Mouse (Mus musculus): ENCODE measurements around the gene Thbs3.

Thbs3 gene

GRCm38 (mm10) chr3:89214681-89215411 lies at the start of gene Thbs3:
Gene Thbs3 (plus strand): TSS chr3:89215180.
- DNase-seq (ENCODE audit: low spot score), result no peak

DNA sequence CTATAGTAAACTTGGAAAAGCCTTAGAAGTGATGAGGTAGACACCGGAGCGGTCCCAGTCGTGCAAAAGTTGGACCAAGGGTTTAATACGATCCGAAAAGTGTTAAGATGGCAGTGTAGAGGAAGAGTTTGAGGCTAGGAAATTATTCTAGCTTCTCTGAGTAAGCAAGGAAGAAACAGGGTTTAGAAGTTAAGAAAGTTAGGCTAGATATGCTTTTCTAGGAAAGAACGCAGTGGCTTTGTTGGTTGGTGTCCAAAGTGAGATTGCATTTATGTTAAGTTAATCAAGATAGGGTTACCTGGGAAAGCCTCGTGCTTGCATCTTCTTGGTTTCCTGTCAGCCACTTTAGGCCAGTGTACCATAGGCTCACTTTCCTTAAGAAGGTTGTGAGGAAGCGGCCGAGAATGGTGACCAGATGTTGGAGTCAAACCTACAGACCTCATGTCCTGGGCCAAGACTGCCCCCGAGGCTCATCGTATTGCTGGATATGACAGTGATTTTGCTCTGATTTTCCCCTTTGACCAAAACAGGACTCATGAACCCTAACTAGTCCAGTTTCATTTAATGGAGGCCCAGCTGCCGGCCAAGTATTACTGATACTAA lies 49.6 kb upstream of the Thbs3 start:
- no peak for DNase-seq (ENCODE audit: low spot score)

- no peak for DNase-seq (ENCODE audit: low spot score)
Measured at GRCm38 (mm10) chr3:89166945-89167344, 48.0 kb upstream of the Thbs3 start.

DNA sequence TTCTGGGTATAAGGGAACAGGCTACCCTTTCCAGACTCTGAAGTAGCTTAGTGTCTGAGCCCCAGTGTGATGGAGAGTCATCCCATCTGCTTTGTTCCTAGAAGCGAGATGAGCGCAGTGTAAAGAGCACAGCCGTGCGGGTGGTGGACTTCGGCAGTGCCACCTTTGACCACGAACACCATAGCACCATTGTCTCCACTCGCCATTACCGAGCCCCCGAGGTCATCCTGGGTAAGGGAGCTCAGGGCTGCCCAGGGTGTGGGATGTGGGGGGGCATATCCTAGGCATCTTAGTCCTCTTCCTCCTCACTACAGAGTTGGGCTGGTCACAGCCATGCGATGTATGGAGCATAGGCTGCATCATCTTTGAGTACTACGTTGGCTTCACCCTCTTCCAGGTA lies 40.1 kb upstream of the Thbs3 start:
- no peak for DNase-seq (ENCODE audit: low spot score)

- DNase-seq (ENCODE audit: low spot score), result no peak
Measured at GRCm38 (mm10) chr3:89175544-89175943, 39.4 kb upstream of the Thbs3 start.

GRCm38 (mm10) chr3:89176421-89176820 lies 38.6 kb upstream of the Thbs3 start:
- DNase-seq (ENCODE audit: low spot score), result no peak

DNA sequence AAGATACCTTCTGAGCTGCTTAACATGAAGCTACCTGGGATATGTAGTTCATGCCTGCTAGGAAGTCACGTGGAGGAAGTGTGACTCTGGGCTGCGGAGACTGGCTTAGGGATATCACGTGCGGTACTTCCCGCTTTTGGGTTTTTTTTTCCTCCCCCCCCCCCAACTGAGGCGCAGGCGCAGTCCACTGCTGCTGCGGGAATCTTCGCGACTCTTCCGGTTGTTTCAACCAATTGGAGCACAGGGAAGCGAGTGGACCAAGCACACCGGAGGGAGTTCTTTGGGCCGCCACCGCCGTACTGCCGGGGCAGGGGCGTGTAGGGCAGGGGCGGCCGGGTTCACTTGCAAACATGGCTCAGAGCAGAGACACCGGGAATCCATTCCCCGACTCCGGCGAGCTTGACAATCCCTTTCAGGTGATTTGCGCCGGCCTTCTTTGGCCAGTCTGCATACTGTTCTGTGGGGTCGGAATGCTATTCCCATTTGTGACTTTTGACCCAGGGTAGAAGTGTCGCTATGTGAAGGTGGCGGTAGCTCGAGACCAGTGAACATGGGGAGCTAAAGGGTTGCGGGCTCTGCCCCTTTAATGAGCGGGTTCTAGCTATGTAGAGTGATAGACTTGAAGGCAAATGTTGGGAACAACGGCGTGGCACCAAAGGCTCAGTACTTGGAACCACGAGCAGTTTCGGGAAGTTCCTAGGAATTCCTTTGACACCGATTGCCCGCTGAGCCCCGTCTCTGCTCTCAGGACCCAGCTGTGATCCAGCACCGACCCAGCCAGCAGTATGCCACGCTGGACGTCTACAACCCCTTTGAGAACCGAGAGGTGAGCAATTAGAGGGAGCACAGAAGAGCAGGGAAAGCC lies 37.5 kb upstream of the Thbs3 start, which contains the start of gene Scamp3:
Gene Scamp3, plus strand, starts transcription at position 232 of the 865 bp plus-strand sequence.
- peak; percentile 81 for DNase-seq (ENCODE audit: low spot score)

- no peak for DNase-seq (ENCODE audit: low spot score)
Measured at GRCm38 (mm10) chr3:89178107-89178385, 36.9 kb upstream of the Thbs3 start.

DNA sequence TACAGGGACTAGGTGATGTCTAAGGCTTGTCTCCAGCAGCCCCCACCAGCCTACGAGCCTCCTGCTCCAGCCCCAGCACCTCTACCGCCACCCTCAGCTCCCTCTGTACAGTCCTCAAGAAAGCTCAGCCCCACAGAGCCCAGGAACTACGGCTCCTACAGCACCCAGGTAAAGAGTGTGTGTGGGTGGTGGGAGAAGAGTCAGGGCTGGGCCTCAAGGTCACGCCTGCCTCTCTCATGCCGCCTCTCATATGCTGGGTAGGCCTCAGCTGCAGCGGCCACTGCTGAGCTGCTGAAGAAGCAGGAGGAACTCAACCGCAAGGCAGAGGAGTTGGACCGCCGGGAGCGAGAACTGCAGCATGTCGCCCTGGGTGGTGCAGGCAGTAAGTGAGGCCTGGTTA lies 35.9 kb upstream of the Thbs3 start:
- DNase-seq (ENCODE audit: low spot score), result no peak

DNA sequence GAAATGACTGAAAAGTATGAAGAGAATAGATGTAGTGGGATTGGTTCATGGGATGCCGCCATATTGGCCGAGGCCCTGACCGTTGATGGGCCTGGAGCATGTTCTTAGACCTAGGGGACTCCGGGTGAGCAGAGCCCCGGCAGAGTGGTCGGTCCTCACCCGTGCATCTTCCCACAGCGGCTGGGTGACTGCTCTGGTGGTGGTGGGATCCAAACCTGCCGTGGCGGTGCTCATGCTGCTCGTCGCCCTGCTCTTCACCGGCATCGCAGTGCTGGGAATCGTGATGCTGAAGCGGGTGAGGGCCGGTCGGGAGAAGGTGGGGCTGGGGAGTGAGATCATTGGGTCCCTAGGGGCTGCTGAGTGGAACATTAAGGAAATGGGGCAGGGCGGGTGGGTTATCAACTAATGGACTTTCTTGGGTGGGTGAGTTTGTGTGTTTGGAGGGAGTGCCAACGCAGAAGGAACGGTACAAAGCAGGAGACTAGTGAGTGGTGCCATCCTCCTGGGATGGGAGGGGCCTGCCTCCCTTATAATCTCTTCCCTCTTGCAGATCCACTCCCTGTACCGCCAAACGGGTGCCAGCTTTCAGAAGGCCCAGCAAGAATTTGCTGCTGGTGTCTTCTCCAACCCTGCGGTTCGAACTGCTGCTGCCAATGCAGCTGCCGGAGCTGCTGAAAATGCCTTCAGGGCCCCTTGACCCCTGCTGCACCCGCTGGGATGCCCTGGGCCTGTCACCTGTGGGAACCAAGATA lies 33.1 kb upstream of the Thbs3 start:
- DNase-seq (ENCODE audit: low spot score), result no peak

GRCm38 (mm10) chr3:89182531-89183057 lies 32.4 kb upstream of the Thbs3 start:
- DNase-seq (ENCODE audit: low spot score), result no peak

DNA sequence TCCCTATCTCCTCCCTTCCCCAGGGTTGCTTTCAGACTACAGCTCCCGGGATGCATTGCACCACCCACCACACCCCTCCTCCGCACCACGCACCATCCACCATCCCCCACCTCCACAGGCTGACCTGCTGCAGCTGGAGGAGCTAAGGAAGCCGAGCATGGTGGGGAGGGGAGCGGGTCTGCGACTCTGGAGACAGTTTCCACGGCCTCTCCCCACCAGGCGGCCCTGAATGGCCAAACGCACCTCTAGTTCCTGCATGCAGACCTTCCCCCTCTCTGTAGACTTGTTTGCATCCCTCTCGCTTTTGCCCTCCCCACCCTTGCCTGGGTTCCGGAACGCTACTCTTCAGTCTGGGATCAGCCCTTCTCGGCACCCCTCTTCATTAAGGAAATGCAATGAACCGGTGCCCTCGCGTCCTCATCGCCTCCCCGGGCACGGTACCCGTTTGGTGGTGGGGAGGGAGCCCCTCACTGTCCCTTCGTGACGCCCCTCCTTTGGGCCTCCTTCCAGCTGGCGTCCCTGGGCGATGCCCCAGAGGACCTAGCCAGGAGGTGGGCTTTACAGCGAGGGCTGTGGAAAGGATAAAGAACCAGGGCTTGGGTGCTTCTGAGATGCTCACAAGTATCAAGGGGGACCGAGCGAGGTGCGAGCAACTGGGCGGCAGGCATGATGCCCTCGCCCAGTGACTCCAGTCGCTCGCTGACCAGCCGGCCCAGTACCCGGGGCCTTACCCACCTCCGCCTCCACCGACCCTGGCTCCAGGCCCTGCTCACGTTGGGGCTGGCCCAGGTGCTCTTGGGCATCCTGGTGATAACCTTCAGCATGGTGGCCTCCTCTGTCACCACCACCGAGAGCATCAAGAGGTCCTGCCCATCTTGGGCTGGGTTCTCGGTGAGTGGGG lies 31.7 kb upstream of the Thbs3 start, which contains the start of gene Fam189b:
Gene Fam189b, plus strand, starts transcription at position 86 of the 901 bp plus-strand sequence.
- DNase-seq (ENCODE audit: low spot score), result peak; percentile 87

DNA sequence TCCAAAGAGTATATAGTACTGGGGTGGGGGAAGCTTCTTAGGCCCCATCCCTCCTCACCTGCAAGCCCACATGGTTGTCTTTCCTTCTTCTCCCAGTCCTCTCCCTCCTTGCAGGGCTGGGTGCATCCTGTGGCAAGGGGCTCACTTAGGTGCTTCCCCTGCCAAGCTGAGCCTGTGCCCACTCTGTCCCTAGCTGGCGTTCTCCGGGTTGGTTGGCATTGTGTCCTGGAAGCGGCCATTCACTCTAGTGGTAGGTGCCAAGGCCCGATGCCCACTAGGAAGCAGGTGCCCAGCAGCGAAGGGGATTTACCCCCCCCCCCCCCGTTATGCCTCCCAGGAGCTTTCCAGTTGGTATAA lies 31.0 kb upstream of the Thbs3 start:
- DNase-seq (ENCODE audit: low spot score), result no peak

GRCm38 (mm10) chr3:89187197-89187596 lies 27.8 kb upstream of the Thbs3 start:
- no peak for DNase-seq (ENCODE audit: low spot score)

GRCm38 (mm10) chr3:89187690-89188477 lies 27.1 kb upstream of the Thbs3 start:
- DNase-seq (ENCODE audit: low spot score), result no peak

DNA sequence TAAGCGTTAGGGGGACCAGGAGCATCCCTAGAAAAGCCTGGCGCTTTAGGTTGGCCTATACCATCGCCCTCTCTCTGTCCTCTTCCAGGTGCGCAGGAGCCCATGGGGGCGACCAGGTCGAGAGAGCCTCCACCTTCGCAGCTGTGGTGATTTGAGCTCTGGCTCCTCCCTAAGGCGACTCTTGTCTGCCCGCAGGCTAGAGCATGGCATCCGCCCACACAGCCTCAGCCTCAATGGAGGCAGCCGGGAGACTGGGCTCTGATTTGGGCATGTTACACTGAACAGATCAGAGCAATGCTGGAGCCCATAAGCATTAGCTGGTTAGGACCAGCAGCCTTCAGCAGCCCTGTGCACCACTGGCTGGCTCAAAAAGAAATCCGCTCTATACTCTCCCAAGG lies 26.5 kb upstream of the Thbs3 start:
- no peak for DNase-seq (ENCODE audit: low spot score)

DNA sequence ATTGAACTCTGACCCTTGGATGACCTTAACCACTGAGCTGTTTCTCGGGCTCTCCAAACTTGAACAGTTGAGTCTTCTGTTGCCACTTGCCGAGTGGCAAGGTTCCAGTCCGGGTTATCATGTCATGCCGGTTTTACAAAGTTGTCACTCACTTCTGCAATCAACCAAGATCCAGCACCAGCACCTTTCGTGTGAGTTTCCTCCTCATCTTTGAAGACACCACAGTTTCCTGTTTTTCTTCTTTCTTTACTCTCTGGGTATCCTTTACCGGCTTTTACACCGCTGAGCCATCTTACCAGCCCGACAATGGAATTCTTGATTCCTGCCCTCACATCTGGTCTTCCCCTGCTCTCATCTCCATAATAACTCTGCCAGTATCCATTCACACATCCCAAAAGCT lies 24.5 kb upstream of the Thbs3 start:
- DNase-seq (ENCODE audit: low spot score), result no peak

DNA sequence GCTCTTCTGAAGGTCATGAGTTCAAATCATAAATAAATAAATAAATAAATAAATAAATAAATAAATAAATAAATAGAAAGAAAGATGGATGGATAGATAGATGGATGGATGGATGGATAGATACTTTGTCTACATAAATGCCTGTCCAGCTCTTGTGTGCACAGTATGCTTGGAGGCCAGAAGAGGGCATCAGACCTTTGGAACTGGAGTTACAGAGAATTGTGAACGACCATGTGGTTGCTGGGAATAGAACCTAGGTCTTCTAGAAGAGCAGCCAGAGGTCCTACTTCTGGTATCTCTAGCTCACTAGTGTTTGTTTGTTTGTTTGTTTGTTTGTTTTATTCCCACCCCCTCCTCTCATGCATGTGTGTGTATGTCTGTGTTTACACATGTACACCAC lies 21.6 kb upstream of the Thbs3 start:
- no peak for DNase-seq (ENCODE audit: low spot score)

GRCm38 (mm10) chr3:89193853-89194252 lies 21.1 kb upstream of the Thbs3 start:
- no peak for DNase-seq (ENCODE audit: low spot score)

Measured in urinary bladder, postnatal 14 days (tissue).